Mouse (Mus musculus) heart, adult 2 months (tissue): ENCODE data around the gene Celf2.

Source experiments
- CTCF ChIP-seq: fragments of 200-600 bp; IDR thresholded peaks from 2 replicates; pipeline ENCODE4 v1.8.1; 2022; ENCODE audit warnings: antibody characterized with exemption, mild to moderate bottlenecking, moderate library complexity
- POLR2A ChIP-seq: fragments of 200-500 bp; IDR thresholded peaks from 2 replicates; pipeline ENCODE4 v1.6.1; 2011; ENCODE audit warnings: mild to moderate bottlenecking, low read depth, low read length, control low read depth; ENCODE audit not compliant: insufficient read depth

DNA sequence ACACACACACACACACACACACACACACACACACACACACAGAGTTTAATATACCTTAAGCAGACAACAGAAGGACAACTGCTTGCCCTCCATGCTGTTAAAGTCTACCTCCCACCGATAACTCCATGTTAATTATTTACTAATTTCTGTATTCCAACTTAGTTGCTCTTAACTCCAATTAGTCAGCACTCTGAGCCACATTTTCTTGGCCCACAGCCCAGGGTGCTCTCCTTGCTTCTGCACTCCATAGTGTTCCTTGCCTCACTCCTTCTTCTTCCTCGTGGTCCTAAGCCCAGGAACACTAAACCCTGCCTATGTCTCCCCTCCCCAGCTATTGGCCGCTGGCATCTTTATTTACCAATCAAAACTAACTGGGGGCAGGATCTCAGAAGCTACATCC, 43.5 kb upstream of the Celf2 start:
- TF ChIP-seq CTCF (no peak), POLR2A (no peak)
